Comparison of ENCODE assay signal across 9 mouse cellular contexts in the genomic region with DNA sequence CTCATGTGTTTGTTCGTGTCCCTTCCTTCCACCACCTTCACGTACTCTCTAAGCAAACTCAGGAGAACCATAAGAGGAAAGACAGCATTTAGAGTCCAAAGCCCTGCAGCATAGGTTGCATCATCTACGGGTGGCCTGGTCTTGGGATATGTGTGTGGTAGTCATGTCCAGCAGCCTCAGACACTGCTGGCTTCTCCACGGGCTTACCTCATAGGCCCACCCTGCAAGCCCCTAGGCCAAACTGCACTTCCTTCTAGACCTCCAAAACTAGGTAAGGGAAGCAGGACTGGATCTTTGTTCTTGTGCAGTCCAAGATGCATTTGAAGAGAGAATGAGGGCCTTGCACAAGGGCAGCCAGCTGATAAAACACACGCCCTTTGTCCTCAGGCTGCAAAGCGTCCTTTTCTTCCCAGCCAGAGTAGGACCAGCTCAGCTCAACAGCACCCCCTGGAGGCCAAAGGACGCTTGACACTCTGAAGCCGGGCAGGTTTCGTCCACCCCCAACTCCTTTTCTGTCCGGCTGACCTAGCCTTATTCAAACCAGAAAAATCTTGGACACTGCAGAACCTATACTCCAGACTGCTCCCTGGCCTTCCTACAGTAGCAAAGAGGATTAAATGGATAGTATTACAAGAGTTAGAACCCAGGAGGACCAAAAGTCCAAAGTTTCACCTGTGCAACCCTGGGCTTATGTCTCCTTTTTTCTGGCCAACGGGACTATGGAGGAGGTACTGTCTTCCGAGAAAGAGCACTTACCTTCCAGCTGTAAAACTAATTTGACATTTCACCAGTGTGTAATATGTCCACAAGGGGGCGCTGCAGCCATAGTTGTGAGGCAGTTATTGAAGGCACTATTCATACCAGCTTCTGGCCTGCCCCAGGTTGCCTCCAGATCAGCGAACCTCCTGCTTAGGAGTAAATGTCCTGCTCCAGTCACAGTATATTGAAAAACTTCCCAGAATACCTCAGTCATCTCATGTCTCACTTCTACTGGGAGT. TPM values are rescaled to one million over a fixed set of nuclear protein-coding genes. Genes with fewer than 3 reads are reported as not detected.
DNase-seq lines count a peak whose midpoint lies in the region; ATAC-seq and TF ChIP-seq lines count a peak whose summit lies in the region.
"Had no signal": no experiment of that assay in that cellular context is flagged by ENCODE, and none has a peak within 500 bp of the region (broad histone marks: within the 10 kb centered on the region; RNA-seq: fewer than 3 reads in every experiment).

No protein-coding gene starts in this region.

- H3K27ac ChIP-seq in embryonic facial prominence, embryonic 14.5 days (replicated peaks; ENCODE audit: low read depth, low read length), result no peak overlapping the region
- no peak overlapping the region for H3K27ac ChIP-seq in heart, embryonic 14.5 days (replicated peaks in 1 of 2; ENCODE audit: control insufficient read depth in 1 of 2, insufficient read depth in 1 of 2, low read depth in 2 of 2, low read length in 2 of 2)
- H3K27ac ChIP-seq in liver, postnatal 0 days (ENCODE audit: low read depth), result no peak overlapping the region

- H3K27me3 ChIP-seq in C2C12 (ENCODE audit: control insufficient read depth, insufficient read depth, insufficient read length), result no peaks in the 10 kb centered on the region
- H3K27me3 ChIP-seq in embryonic facial prominence, embryonic 14.5 days (replicated peaks; ENCODE audit: control insufficient read depth, insufficient read depth, low read length), result no peaks in the 10 kb centered on the region
- no peaks in the 10 kb centered on the region for H3K27me3 ChIP-seq in heart, embryonic 14.5 days (ENCODE audit: control insufficient read depth, insufficient read depth, low read length)
- no peaks in the 10 kb centered on the region for H3K27me3 ChIP-seq in liver, postnatal 0 days (ENCODE audit: insufficient read depth, low read length)

- no peak overlapping the region for H3K4me2 ChIP-seq in embryonic facial prominence, embryonic 14.5 days (ENCODE audit: low read depth, low read length)
- H3K4me2 ChIP-seq in heart, embryonic 14.5 days (ENCODE audit: low read length), result peak overlapping the region; percentile 28
- no peak overlapping the region for H3K4me2 ChIP-seq in liver, postnatal 0 days (ENCODE audit: low read depth, low read length)

- H3K9me3 ChIP-seq in embryonic facial prominence, embryonic 14.5 days (ENCODE audit: control insufficient read depth, low read length), result no peaks in the 10 kb centered on the region
- no peaks in the 10 kb centered on the region for H3K9me3 ChIP-seq in heart, embryonic 14.5 days (ENCODE audit: control insufficient read depth, low read length)
- H3K9me3 ChIP-seq in liver, postnatal 0 days (ENCODE audit: low read length), result no peaks in the 10 kb centered on the region

- no peak overlapping the region for H3K4me3 ChIP-seq in C2C12 (ENCODE audit: insufficient read depth, poor library complexity, severe bottlenecking)
- H3K4me3 ChIP-seq in embryonic facial prominence, embryonic 14.5 days (ENCODE audit: low read depth, low read length), result no peak overlapping the region
- H3K4me3 ChIP-seq in heart, embryonic 14.5 days (ENCODE audit: control insufficient read depth in 1 of 2, insufficient read depth in 1 of 2, low read depth in 1 of 2, low read length in 2 of 2), result no peak overlapping the region
- H3K4me3 ChIP-seq in liver, postnatal 0 days (ENCODE audit: low read depth, low read length), result no peak overlapping the region
- H3K4me3 ChIP-seq: erythroblast, embryonic 14.5 days had no signal

- 30% methylated on average over 14 of the region's 14 CpGs for WGBS in embryonic facial prominence, embryonic 14.5 days
- 30% methylated on average over 14 of the region's 14 CpGs for WGBS in heart, embryonic 14.5 days
- 24% methylated on average over 14 of the region's 14 CpGs for WGBS in liver, postnatal 0 days (ENCODE audit: insufficient replicate concordance)

- H3ac ChIP-seq in C2C12 (ENCODE audit: control insufficient read depth, insufficient read length, low read depth), result no peak overlapping the region

- peak; percentile 53; the same call in 1 of the 2 replicates for ATAC-seq in embryonic facial prominence, embryonic 14.5 days (ENCODE audit: low read depth)
- no peak for ATAC-seq in heart, embryonic 14.5 days (ENCODE audit: insufficient number of reproducible peaks, insufficient read depth, low FRiP score, low read depth)
- ATAC-seq in liver, postnatal 0 days, result peak; percentile 59; the same call in 1 of the 2 replicates

- H3K4me1 ChIP-seq in embryonic facial prominence, embryonic 14.5 days (ENCODE audit: control insufficient read depth, insufficient read depth, low read length), result no peaks in the 10 kb centered on the region; the same call in 1 of the 2 replicates
- peaks cover 15 to 21% of the 10 kb centered on the region in 2 experiments for H3K4me1 ChIP-seq in heart, embryonic 14.5 days (ENCODE audit: control insufficient read depth in 2 of 2, insufficient read depth in 2 of 2, low read length in 2 of 2)
- H3K4me1 ChIP-seq in liver, postnatal 0 days (ENCODE audit: insufficient read depth), result no peaks in the 10 kb centered on the region

- no peaks in the 10 kb centered on the region for H3K79me2 ChIP-seq in C2C12 (ENCODE audit: control insufficient read depth, insufficient read depth)

- no peak overlapping the region for H3K9ac ChIP-seq in embryonic facial prominence, embryonic 14.5 days (ENCODE audit: low read depth, low read length)
- H3K9ac ChIP-seq in heart, embryonic 14.5 days (ENCODE audit: low read length), result no peak overlapping the region
- H3K9ac ChIP-seq in liver, postnatal 0 days (replicated peaks), result no peak overlapping the region

- peak; percentile 79 for DNase-seq in adrenal gland, postnatal 25 days
- peak; percentile 68 for DNase-seq in embryonic facial prominence, embryonic 14.5 days (ENCODE audit: low spot score)
- peak; percentile 55 to 84 for DNase-seq in kidney, postnatal 36 days
- DNase-seq in liver, postnatal 0 days, result peak; percentile 75
- peak; percentile 70 for DNase-seq in ovary, postnatal 10 days (ENCODE audit: low spot score)
- DNase-seq in thymus, postnatal 25 days, result peak; percentile 31

- TF ChIP-seq EP300 in liver, postnatal 0 days (IDR thresholded peaks at IDR 0.05; ENCODE audit: low read depth), result no peak

- TF ChIP-seq CTCF in C2C12 (IDR thresholded peaks at IDR 0.05; ENCODE audit: control insufficient read depth, insufficient read depth, insufficient read length), result peak; percentile 88
- peak; percentile 81 for TF ChIP-seq CTCF in liver, postnatal 0 days (IDR thresholded peaks at IDR 0.05; ENCODE audit: low read depth)

- no peaks in the 10 kb centered on the region for H3K36me3 ChIP-seq in C2C12 (ENCODE audit: control insufficient read depth, insufficient read depth)
- H3K36me3 ChIP-seq in embryonic facial prominence, embryonic 14.5 days (ENCODE audit: control insufficient read depth, insufficient read depth, low read length), result no peaks in the 10 kb centered on the region
- no peaks in the 10 kb centered on the region for H3K36me3 ChIP-seq in heart, embryonic 14.5 days (ENCODE audit: control insufficient read depth, insufficient read depth, low read length)
- no peaks in the 10 kb centered on the region for H3K36me3 ChIP-seq in liver, postnatal 0 days (replicated peaks; ENCODE audit: insufficient read depth, low read length)

- no peaks in the 10 kb centered on the region for H3K79me3 ChIP-seq in C2C12 (ENCODE audit: low read depth)

TF ChIP-seq in C2C12, 6 proteins besides CTCF, POLR2A, EP300 and RAD21:
- TF ChIP-seq CEBPB (IDR thresholded peaks at IDR 0.05; ENCODE audit: low read depth) (no peak), FOSL1 (IDR thresholded peaks at IDR 0.05; ENCODE audit: insufficient read depth, low read length, poor library complexity, severe bottlenecking) (no peak)

RNA-seq across cellular contexts. Expression of a gene that starts 20.6 kb away (rescaled TPM):
- polyA plus RNA-seq in C2C12 (2012; fragmentation: generic; extraction: Trizol), result 3.5 TPM
- 0.82 and 1.4 TPM in 2 replicates for total RNA-seq in adrenal gland, postnatal 25 days (2021)
- polyA plus RNA-seq in embryonic facial prominence, embryonic 14.5 days (2014; fragmentation: Nextera tagmentation; extraction: Ambion mirVana), result 82.2 and 120 TPM in 2 replicates
- 30.7 and 35.0 TPM in 2 replicates for polyA plus RNA-seq in heart, embryonic 14.5 days (2014; fragmentation: Nextera tagmentation; extraction: Ambion mirVana)
- 5.5 and 7.8 TPM in 2 replicates for polyA plus RNA-seq in liver, postnatal 0 days (2015; fragmentation: Nextera tagmentation; extraction: Ambion mirVana)
- polyA plus RNA-seq: erythroblast, embryonic 14.5 days had no signal

RNA-seq across cellular contexts. Expression of a gene that starts 24.0 kb away (rescaled TPM):
- 1.8 TPM for polyA plus RNA-seq in C2C12 (2012; fragmentation: generic; extraction: Trizol)
- not detected in 2 replicates for total RNA-seq in adrenal gland, postnatal 25 days (2021)
- not detected in 2 replicates for polyA plus RNA-seq in embryonic facial prominence, embryonic 14.5 days (2014; fragmentation: Nextera tagmentation; extraction: Ambion mirVana)
- not detected in 2 replicates for polyA plus RNA-seq in heart, embryonic 14.5 days (2014; fragmentation: Nextera tagmentation; extraction: Ambion mirVana)
- polyA plus RNA-seq in liver, postnatal 0 days (2015; fragmentation: Nextera tagmentation; extraction: Ambion mirVana), result not detected in 2 replicates
- polyA plus RNA-seq: erythroblast, embryonic 14.5 days had no signal

RNA-seq across cellular contexts. Expression of a gene that starts 33.3 kb away (rescaled TPM):
- 0.02 TPM for polyA plus RNA-seq in C2C12 (2012; fragmentation: generic; extraction: Trizol)
- total RNA-seq in adrenal gland, postnatal 25 days (2021), result not detected in 2 replicates
- polyA plus RNA-seq in embryonic facial prominence, embryonic 14.5 days (2014; fragmentation: Nextera tagmentation; extraction: Ambion mirVana), result 156 and 236 TPM in 2 replicates
- 0.50 TPM in 1 of 2 replicates, not detected in the other for polyA plus RNA-seq in heart, embryonic 14.5 days (2014; fragmentation: Nextera tagmentation; extraction: Ambion mirVana)
- polyA plus RNA-seq in liver, postnatal 0 days (2015; fragmentation: Nextera tagmentation; extraction: Ambion mirVana), result 0.11 TPM in 1 of 2 replicates, not detected in the other

RNA-seq across cellular contexts. Expression of a gene that starts 38.3 kb away (rescaled TPM):
- polyA plus RNA-seq in C2C12 (2012; fragmentation: generic; extraction: Trizol), result 32.4 TPM
- total RNA-seq in adrenal gland, postnatal 25 days (2021), result not detected in 2 replicates
- polyA plus RNA-seq in embryonic facial prominence, embryonic 14.5 days (2014; fragmentation: Nextera tagmentation; extraction: Ambion mirVana), result 365 and 385 TPM in 2 replicates
- polyA plus RNA-seq in heart, embryonic 14.5 days (2014; fragmentation: Nextera tagmentation; extraction: Ambion mirVana), result 1.5 and 1.9 TPM in 2 replicates
- polyA plus RNA-seq in liver, postnatal 0 days (2015; fragmentation: Nextera tagmentation; extraction: Ambion mirVana), result 0.32 and 1.2 TPM in 2 replicates

RNA-seq across cellular contexts. Expression of a gene that starts 47.7 kb away (rescaled TPM):
- 20.0 TPM for polyA plus RNA-seq in C2C12 (2012; fragmentation: generic; extraction: Trizol)
- not detected in 2 replicates for total RNA-seq in adrenal gland, postnatal 25 days (2021)
- 9.6 and 60.5 TPM in 2 replicates for polyA plus RNA-seq in embryonic facial prominence, embryonic 14.5 days (2014; fragmentation: Nextera tagmentation; extraction: Ambion mirVana)
- polyA plus RNA-seq in heart, embryonic 14.5 days (2014; fragmentation: Nextera tagmentation; extraction: Ambion mirVana), result not detected in 2 replicates
- polyA plus RNA-seq in liver, postnatal 0 days (2015; fragmentation: Nextera tagmentation; extraction: Ambion mirVana), result not detected in 2 replicates
- polyA plus RNA-seq: erythroblast, embryonic 14.5 days had no signal

Comparison
In these comparisons a context has a peak if more than half of its experiments do, and no peak if none do; other contexts are left out.
1. RNA of a gene that starts 33.3 kb away (polyA plus RNA-seq): 156 to 236 TPM in embryonic facial prominence, embryonic 14.5 days; 0.50 TPM in heart, embryonic 14.5 days, 0.11 TPM in liver, postnatal 0 days and 0.02 TPM in C2C12 (single experiment); every median in the first group is over 100 times any median in the second.
2. Peak in every context shown above with its lines, with median percentiles within 50 percentile points of each other: DNase-seq.